Mouse (Mus musculus) midbrain, postnatal 0 days (tissue): ENCODE measurements around the gene Rtn4rl2. TPM values are rescaled to one million over a fixed set of nuclear protein-coding genes. Genes with fewer than 3 reads are reported as not detected.
A peak's percentile ranks its signal among the peaks of the same experiment; 100 is the strongest.

Experiments
- ATAC-seq: fragments of 200-750 bp; cut with Nextera tagmentation; 2 replicates; pipeline ENCODE4 v1.8.0; 2017; ENCODE audit warnings: moderate number of reproducible peaks, mild to moderate bottlenecking, moderate TSS enrichment, moderate library complexity; ENCODE audit not compliant: low FRiP score
- DNase-seq: peaks from one replicate; pipeline ENCODE4 v3.0.0-alpha.2; 2015; ENCODE audit warnings: low spot score
- H3K27ac ChIP-seq: fragments of 300-500 bp; sonication (generic); 2 replicates; pipeline ENCODE4 v1.5.1; 2014; ENCODE audit warnings: low read depth, mild to moderate bottlenecking, low read length, mixed read lengths
- H3K27me3 ChIP-seq: fragments of 300-500 bp; sonication (generic); 2 replicates; pipeline ENCODE4 v1.6.1; 2014; ENCODE audit warnings: low read length, control low read depth, mixed read lengths; ENCODE audit not compliant: insufficient read depth
- H3K36me3 ChIP-seq: fragments of 300-500 bp; sonication (generic); 2 replicates; pipeline ENCODE4 v1.6.1; 2014; ENCODE audit warnings: low read length, control low read depth, mixed read lengths; ENCODE audit not compliant: insufficient read depth
- H3K4me1 ChIP-seq: fragments of 300-500 bp; sonication (generic); 2 replicates; pipeline ENCODE4 v1.6.1; 2014; ENCODE audit warnings: mild to moderate bottlenecking, control low read depth, antibody characterized with exemption, low read length, mixed read lengths; ENCODE audit not compliant: insufficient read depth
- H3K4me2 ChIP-seq: fragments of 300-500 bp; sonication (generic); 2 replicates; pipeline ENCODE4 v1.6.1; 2014; ENCODE audit warnings: low read depth, mild to moderate bottlenecking, low read length, mixed read lengths; ENCODE audit not compliant: poor library complexity, severe bottlenecking
- H3K4me3 ChIP-seq: fragments of 300-500 bp; sonication (generic); 2 replicates; pipeline ENCODE4 v1.5.1; 2014; ENCODE audit warnings: low read depth, mild to moderate bottlenecking, low read length, moderate library complexity
- H3K9ac ChIP-seq: fragments of 300-500 bp; sonication (generic); replicated peaks from 2 replicates; pipeline ENCODE4 v1.6.1; 2014; ENCODE audit warnings: mild to moderate bottlenecking, low read length, moderate library complexity, mixed read lengths; ENCODE audit not compliant: poor library complexity, severe bottlenecking
- H3K9me3 ChIP-seq: fragments of 300-500 bp; sonication (generic); 2 replicates; pipeline ENCODE4 v1.6.1; 2016; ENCODE audit warnings: low read length, control low read depth
- CTCF ChIP-seq: IDR thresholded peaks from 2 replicates; pipeline ENCODE4 v1.5.1; 2016; ENCODE audit warnings: antibody characterized with exemption, mild to moderate bottlenecking
- WGBS: fragments of 180-500 bp; shearing (Covaris S2); extraction: QIAGEN DNeasy Blood & Tissue Kit; methylation state at CpG from one replicate; pipeline ENCODE4 v1.1.7; 2014; 5-methylcytosine and 5-hydroxymethylcytosine counted together
- polyA plus RNA-seq: library from polyadenylated mRNA; unstranded; fragments of >200 nt; fragmentation: Nextera tagmentation; extraction: Ambion mirVana; gene quantifications from 2 replicates; pipeline ENCODE4 v1.2.1, GENCODE M21; 2015
- total RNA-seq: library from RNA; depleted of rRNA; stranded (reverse); fragments of >200 nt; gene quantifications from 2 replicates; pipeline ENCODE4 v1.2.3, GENCODE M21; 2014

Gene Rtn4rl2
- total and polyA plus RNA-seq, 2 experiments from 2014 or later = 6.5 to 11.4 TPM

GRCm38 (mm10) chr2:84895495-84896198, 9.1 kb upstream of the Rtn4rl2 start:
- DNase-seq = no peak
- no peaks in the 10 kb centered on the region for H3K36me3 ChIP-seq
- H3K27me3 ChIP-seq = 0 out of 2 replicates have a peak, but pooled peaks cover 2% of the 10 kb centered on the region
- H3K27ac ChIP-seq = no peak overlapping the region
- WGBS = 69% methylated on average over 4 of the region's 4 CpGs
- TF ChIP-seq CTCF = no peak
- no peaks in the 10 kb centered on the region for H3K9me3 ChIP-seq
- no peak overlapping the region for H3K4me3 ChIP-seq
- no peak for ATAC-seq
- no peaks in the 10 kb centered on the region for H3K4me1 ChIP-seq
- H3K4me2 ChIP-seq = no peak overlapping the region
- H3K9ac ChIP-seq = no peak overlapping the region

- H3K4me1 ChIP-seq = 0 out of 2 replicates have a peak, but pooled peaks cover 5% of the 10 kb centered on the region
- H3K36me3 ChIP-seq = no peaks in the 10 kb centered on the region
- DNase-seq (no peak), ATAC-seq (no peak)
- no peak overlapping the region for H3K27ac ChIP-seq
- H3K27me3 ChIP-seq = 0 out of 2 replicates have a peak, but pooled peaks cover 13% of the 10 kb centered on the region
- WGBS = 33% methylated on average over 6 of the region's 6 CpGs
- H3K9ac ChIP-seq = no peak overlapping the region
- H3K4me2 ChIP-seq = 0 out of 2 replicates have a peak overlapping the region, but pooled peaks have one; percentile 4
- no peak overlapping the region for H3K4me3 ChIP-seq
- H3K9me3 ChIP-seq = no peaks in the 10 kb centered on the region
- TF ChIP-seq CTCF = no peak
These were observed 6.8 kb upstream of the Rtn4rl2 start for GRCm38 (mm10) chr2:84893359-84893758.

GRCm38 (mm10) chr2:84890045-84890340, 3.5 kb upstream of the Rtn4rl2 start:
- DNase-seq (peak; percentile 85), ATAC-seq (no peak)
- Histone ChIP-seq H3K9ac (no peak overlapping the region), H3K27me3 (peaks cover 19% of the 10 kb centered on the region; the same call in 1 of the 2 replicates), H3K4me2 (no peak overlapping the region), H3K9me3 (no peaks in the 10 kb centered on the region), H3K27ac (no peak overlapping the region), H3K4me1 (peaks cover 10% of the 10 kb centered on the region; the same call in 1 of the 2 replicates), H3K36me3 (no peaks in the 10 kb centered on the region), H3K4me3 (no peak overlapping the region)
- WGBS = 0% methylated on average over 5 of the region's 5 CpGs
- TF ChIP-seq CTCF = peak; percentile 81

GRCm38 (mm10) chr2:84889316-84890044, 3.0 kb upstream of the Rtn4rl2 start:
- Histone ChIP-seq H3K9me3 (no peaks in the 10 kb centered on the region), H3K4me2 (peak overlapping the region; percentile 46), H3K4me1 (peaks cover 10% of the 10 kb centered on the region; the same call in 1 of the 2 replicates), H3K36me3 (no peaks in the 10 kb centered on the region), H3K4me3 (peak overlapping the region; percentile 25), H3K27ac (no peak overlapping the region), H3K9ac (peak overlapping the region; percentile 1; the same call in 1 of the 2 replicates), H3K27me3 (peaks cover 20% of the 10 kb centered on the region; the same call in 1 of the 2 replicates)
- DNase-seq (no peak), ATAC-seq (no peak)
- WGBS = 10% methylated on average over 14 of the region's 14 CpGs
- TF ChIP-seq CTCF = no peak

- ATAC-seq = no peak
- peak overlapping the region; percentile 25 for H3K4me3 ChIP-seq
- H3K27me3 ChIP-seq = peaks cover 27% of the 10 kb centered on the region
- DNase-seq = peak; percentile 74
- H3K36me3 ChIP-seq = no peaks in the 10 kb centered on the region
- H3K4me1 ChIP-seq = peaks cover 10% of the 10 kb centered on the region; the same call in 1 of the 2 replicates
- under 1% methylated on average over 28 of the region's 28 CpGs for WGBS
- H3K9me3 ChIP-seq = no peaks in the 10 kb centered on the region
- no peak overlapping the region for H3K27ac ChIP-seq
- TF ChIP-seq CTCF = peak; percentile 62
- peak overlapping the region; percentile 1; the same call in 1 of the 2 replicates for H3K9ac ChIP-seq
- H3K4me2 ChIP-seq = peak overlapping the region; percentile 46
These were observed 2.3 kb upstream of the Rtn4rl2 start for GRCm38 (mm10) chr2:84888657-84889315.
